Mouse (Mus musculus): ENCODE measurements around the gene Dusp27. TPM values are rescaled to one million over a fixed set of nuclear protein-coding genes. Genes with fewer than 3 reads are reported as not detected.
A peak's percentile ranks its signal among the peaks of the same experiment; 100 is the strongest.

The Dusp27 gene
- polyA plus RNA-seq, 1 experiment from 2014 or later: 32.2 TPM

DNA sequence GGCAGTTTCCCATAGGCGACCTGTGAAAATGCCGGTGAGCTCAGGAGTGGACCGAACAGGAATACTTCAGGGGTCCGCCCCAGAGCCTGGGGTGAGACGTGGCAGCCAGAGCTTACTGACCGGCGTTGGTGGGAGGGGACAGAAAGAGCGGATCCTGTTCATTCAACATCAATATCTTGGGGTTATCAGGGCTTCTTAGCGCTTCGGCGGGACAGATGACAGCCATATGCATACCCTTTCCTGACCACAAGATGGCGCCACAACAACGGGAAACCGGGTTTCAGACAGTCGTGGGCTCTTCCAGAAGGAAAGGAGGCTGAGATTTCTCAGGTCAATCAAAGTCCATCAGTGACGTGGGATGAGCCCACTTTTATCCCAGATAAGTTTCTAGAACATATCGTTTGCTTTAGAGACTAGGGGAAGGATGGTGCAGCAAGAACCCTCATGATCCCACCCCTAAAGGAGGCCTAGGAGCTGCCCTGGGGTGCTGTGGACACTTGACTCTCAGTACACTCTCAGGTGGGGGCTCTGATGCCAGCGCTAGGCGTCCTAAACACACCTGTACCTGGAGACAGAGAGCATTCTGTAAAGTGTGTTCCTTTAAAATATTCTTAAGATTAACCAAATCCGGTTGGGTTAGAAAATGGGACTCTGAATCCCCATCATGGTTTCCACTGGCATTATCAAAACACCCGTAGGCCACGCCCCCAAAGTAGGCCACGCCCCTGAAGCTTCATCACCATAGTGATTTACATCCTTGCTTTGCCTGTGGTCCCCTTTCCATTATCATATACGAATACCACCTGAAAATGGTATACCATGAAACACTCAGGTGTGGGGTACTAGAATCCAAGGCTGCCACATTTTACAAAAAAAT is 33.1 kb upstream of the Dusp27 start:
- Histone ChIP-seq H3K4me3 (ENCODE audit: low read depth, low read length) (0 out of 2 replicates have a peak overlapping the region, but pooled peaks have one; percentile 16), H3K9me3 (replicated peaks; ENCODE audit: control insufficient read depth, low read length) (no peaks in the 10 kb centered on the region), H3K4me1 (ENCODE audit: control insufficient read depth, insufficient read depth, low read length) (no peaks in the 10 kb centered on the region), H3K9ac (ENCODE audit: low read depth, low read length) (no peak overlapping the region), H3K36me3 (ENCODE audit: control insufficient read depth, insufficient read depth, low read length) (no peaks in the 10 kb centered on the region), H3K4me2 (peak overlapping the region; percentile 48), H3K27me3 (ENCODE audit: control insufficient read depth, insufficient read depth, low read length) (peaks cover 20% of the 10 kb centered on the region), H3K27ac (ENCODE audit: low read depth, low read length) (no peak overlapping the region)
- ATAC-seq (replicated peaks; ENCODE audit: insufficient number of reproducible peaks, low FRiP score, low TSS enrichment): no peak
- WGBS (ENCODE audit: insufficient replicate concordance): 15% methylated on average over 24 of the region's 24 CpGs

DNA sequence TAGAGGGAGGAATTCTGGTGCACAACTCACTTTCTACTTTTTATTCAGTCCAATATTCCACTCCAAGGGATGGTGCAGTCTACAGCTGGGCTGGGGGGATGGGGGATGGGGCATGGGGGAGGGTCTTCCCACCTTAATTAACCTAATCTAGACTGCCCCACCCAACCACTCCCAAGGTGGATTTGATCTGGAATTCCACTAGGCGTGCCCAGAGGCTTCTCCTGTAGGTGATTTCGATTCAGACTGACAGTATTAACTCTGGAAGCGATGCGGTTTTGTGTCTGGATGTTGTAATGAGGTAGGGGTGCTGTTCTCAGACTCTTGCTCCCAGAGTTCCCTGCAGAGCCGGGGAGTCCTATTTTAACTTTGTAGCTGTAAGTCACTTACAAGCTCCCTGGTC is 32.4 kb upstream of the Dusp27 start:
- Histone ChIP-seq H3K27ac (ENCODE audit: low read depth, low read length) (no peak overlapping the region), H3K9ac (ENCODE audit: low read depth, low read length) (no peak overlapping the region), H3K4me3 (ENCODE audit: low read depth, low read length) (0 out of 2 replicates have a peak overlapping the region, but pooled peaks have one; percentile 16), H3K36me3 (ENCODE audit: control insufficient read depth, insufficient read depth, low read length) (no peaks in the 10 kb centered on the region), H3K4me1 (ENCODE audit: control insufficient read depth, insufficient read depth, low read length) (no peaks in the 10 kb centered on the region), H3K27me3 (ENCODE audit: control insufficient read depth, insufficient read depth, low read length) (peaks cover 27% of the 10 kb centered on the region), H3K4me2 (peak overlapping the region; percentile 48; the same call in 1 of the 2 replicates), H3K9me3 (replicated peaks; ENCODE audit: control insufficient read depth, low read length) (no peaks in the 10 kb centered on the region)
- WGBS (ENCODE audit: insufficient replicate concordance): 62% methylated on average over 5 of the region's 5 CpGs
- no peak for ATAC-seq (replicated peaks; ENCODE audit: insufficient number of reproducible peaks, low FRiP score, low TSS enrichment)

DNA sequence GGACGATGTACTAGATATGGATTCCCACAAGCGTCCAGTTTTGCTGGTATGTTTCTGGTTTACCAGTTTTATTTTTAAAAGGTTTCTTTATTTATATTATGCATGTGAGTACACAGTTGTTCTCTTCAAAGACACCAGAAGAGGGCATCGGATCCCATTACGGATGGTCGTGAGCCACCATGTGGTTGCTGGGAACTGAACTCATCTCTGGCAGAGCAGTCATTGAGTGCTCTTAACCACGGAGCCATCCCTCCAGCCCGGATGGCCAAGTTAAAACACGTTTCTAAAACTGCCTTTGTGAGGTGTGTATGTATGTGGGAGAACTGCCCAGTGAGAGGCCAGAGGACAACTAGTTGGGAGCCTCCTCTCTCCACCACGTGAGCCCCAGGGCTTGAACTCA is 30.9 kb upstream of the Dusp27 start:
- Histone ChIP-seq H3K27me3 (ENCODE audit: control insufficient read depth, insufficient read depth, low read length) (peaks cover 34% of the 10 kb centered on the region), H3K9me3 (replicated peaks; ENCODE audit: control insufficient read depth, low read length) (no peaks in the 10 kb centered on the region), H3K9ac (ENCODE audit: low read depth, low read length) (no peak overlapping the region), H3K4me2 (no peak overlapping the region), H3K4me1 (ENCODE audit: control insufficient read depth, insufficient read depth, low read length) (no peaks in the 10 kb centered on the region), H3K27ac (ENCODE audit: low read depth, low read length) (no peak overlapping the region), H3K36me3 (ENCODE audit: control insufficient read depth, insufficient read depth, low read length) (no peaks in the 10 kb centered on the region), H3K4me3 (ENCODE audit: low read depth, low read length) (no peak overlapping the region)
- ATAC-seq (replicated peaks; ENCODE audit: insufficient number of reproducible peaks, low FRiP score, low TSS enrichment): no peak
- 56% methylated on average over 9 of the region's 9 CpGs for WGBS (ENCODE audit: insufficient replicate concordance)

DNA sequence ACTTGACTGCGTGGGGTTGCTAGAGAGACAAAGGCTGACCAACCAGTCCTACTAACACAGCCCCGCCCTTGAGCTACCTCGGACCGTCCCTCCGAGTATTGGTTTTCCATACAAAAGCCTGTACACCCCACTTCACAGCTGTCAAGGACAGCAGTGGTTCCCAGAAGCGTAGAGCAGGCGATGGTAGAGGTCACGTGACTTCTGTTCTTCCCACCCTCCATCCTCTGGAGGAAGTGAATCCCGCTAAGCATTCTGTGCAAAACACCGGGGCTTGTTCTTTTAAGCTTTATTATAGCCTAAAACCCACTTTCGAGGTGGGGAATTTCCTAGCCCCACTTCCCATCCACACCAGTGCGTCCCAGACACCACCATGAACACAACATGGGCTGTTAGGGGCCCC is 30.0 kb upstream of the Dusp27 start:
- Histone ChIP-seq H3K36me3 (ENCODE audit: control insufficient read depth, insufficient read depth, low read length) (no peaks in the 10 kb centered on the region), H3K4me1 (ENCODE audit: control insufficient read depth, insufficient read depth, low read length) (no peaks in the 10 kb centered on the region), H3K9me3 (replicated peaks; ENCODE audit: control insufficient read depth, low read length) (no peaks in the 10 kb centered on the region), H3K9ac (ENCODE audit: low read depth, low read length) (no peak overlapping the region), H3K4me2 (no peak overlapping the region), H3K27ac (ENCODE audit: low read depth, low read length) (no peak overlapping the region), H3K27me3 (ENCODE audit: control insufficient read depth, insufficient read depth, low read length) (peaks cover 34% of the 10 kb centered on the region), H3K4me3 (ENCODE audit: low read depth, low read length) (no peak overlapping the region)
- WGBS (ENCODE audit: insufficient replicate concordance): 73% methylated on average over 12 of the region's 12 CpGs
- no peak for ATAC-seq (replicated peaks; ENCODE audit: insufficient number of reproducible peaks, low FRiP score, low TSS enrichment)

DNA sequence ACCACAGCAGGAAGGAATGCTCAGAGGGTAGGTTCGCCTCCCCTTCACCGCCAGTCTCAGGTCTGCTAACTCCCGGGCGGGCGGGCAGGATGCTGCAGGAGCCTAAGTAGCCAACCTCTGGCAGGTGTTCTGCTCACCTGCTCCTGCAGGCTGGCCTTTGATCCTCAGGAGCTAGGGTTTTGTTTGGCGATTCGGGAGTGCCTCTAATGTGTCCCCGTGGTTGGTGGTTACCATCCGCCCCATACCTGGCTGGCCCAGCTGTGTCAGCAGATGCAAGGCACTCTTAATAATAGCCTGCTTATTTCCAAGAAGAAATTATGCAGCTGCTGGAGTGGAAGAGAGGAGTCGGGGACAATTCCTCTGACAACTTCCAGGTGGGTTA is 27.4 kb upstream of the Dusp27 start:
- Histone ChIP-seq H3K27ac (ENCODE audit: low read depth, low read length) (no peak overlapping the region), H3K4me2 (no peak overlapping the region), H3K4me3 (ENCODE audit: low read depth, low read length) (no peak overlapping the region), H3K4me1 (ENCODE audit: control insufficient read depth, insufficient read depth, low read length) (no peaks in the 10 kb centered on the region), H3K9me3 (replicated peaks; ENCODE audit: control insufficient read depth, low read length) (no peaks in the 10 kb centered on the region), H3K27me3 (ENCODE audit: control insufficient read depth, insufficient read depth, low read length) (peaks cover 30% of the 10 kb centered on the region), H3K9ac (ENCODE audit: low read depth, low read length) (no peak overlapping the region), H3K36me3 (ENCODE audit: control insufficient read depth, insufficient read depth, low read length) (no peaks in the 10 kb centered on the region)
- WGBS (ENCODE audit: insufficient replicate concordance): 24% methylated on average over 10 of the region's 10 CpGs
- no peak for ATAC-seq (replicated peaks; ENCODE audit: insufficient number of reproducible peaks, low FRiP score, low TSS enrichment)

DNA sequence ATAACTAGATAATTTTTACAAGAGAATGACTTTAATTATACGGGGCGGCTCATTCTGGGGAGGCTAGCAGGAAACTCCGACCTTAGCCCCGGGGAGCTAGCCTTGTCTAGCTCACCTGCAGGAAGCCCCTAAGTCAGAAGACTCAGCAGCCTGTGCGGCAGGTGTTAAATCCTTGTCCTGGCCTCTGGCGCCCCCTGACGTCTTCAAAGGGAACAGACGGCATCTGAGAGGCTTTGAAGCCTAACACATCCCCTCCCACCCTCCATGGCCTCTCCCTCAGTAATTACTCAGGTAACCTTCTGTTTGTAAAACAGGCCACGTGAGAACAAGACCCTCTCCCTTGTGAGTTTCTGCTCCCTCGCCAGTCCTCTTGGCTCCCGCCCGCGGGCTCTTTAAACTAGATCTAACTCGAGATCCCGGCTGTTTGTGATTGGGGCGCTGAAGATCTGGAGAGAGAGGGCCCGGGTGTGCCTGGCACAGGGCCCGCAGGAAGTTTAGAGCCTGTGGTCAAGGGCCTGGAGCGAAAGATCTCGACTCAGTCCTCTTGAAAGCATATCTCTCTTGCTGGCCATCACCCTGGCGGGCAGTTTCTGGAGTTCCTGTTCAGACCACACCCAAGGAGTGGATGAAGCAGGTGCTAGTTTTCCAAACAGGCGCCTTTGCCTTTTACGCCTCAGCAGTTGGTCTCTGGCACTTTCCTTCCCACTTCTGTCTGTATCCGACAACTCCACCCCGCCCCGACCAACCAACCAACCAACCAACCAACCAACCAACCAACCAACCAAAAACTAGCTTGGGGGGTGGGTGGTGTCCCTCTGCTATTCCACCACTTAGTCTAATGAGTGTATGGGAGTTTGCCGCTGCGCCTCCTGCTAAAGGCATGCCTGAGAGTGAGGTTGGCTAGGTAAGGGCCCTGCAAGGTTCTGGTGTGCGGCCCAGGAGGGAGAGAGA is 26.7 kb upstream of the Dusp27 start:
- Histone ChIP-seq H3K27me3 (ENCODE audit: control insufficient read depth, insufficient read depth, low read length) (peaks cover 23% of the 10 kb centered on the region), H3K4me2 (peak overlapping the region; percentile 52), H3K36me3 (ENCODE audit: control insufficient read depth, insufficient read depth, low read length) (no peaks in the 10 kb centered on the region), H3K9me3 (replicated peaks; ENCODE audit: control insufficient read depth, low read length) (no peaks in the 10 kb centered on the region), H3K4me3 (ENCODE audit: low read depth, low read length) (peak overlapping the region; percentile 30), H3K27ac (ENCODE audit: low read depth, low read length) (no peak overlapping the region), H3K4me1 (ENCODE audit: control insufficient read depth, insufficient read depth, low read length) (no peaks in the 10 kb centered on the region), H3K9ac (ENCODE audit: low read depth, low read length) (no peak overlapping the region)
- ATAC-seq (replicated peaks; ENCODE audit: insufficient number of reproducible peaks, low FRiP score, low TSS enrichment): no peak
- 6% methylated on average over 29 of the region's 29 CpGs for WGBS (ENCODE audit: insufficient replicate concordance)

DNA sequence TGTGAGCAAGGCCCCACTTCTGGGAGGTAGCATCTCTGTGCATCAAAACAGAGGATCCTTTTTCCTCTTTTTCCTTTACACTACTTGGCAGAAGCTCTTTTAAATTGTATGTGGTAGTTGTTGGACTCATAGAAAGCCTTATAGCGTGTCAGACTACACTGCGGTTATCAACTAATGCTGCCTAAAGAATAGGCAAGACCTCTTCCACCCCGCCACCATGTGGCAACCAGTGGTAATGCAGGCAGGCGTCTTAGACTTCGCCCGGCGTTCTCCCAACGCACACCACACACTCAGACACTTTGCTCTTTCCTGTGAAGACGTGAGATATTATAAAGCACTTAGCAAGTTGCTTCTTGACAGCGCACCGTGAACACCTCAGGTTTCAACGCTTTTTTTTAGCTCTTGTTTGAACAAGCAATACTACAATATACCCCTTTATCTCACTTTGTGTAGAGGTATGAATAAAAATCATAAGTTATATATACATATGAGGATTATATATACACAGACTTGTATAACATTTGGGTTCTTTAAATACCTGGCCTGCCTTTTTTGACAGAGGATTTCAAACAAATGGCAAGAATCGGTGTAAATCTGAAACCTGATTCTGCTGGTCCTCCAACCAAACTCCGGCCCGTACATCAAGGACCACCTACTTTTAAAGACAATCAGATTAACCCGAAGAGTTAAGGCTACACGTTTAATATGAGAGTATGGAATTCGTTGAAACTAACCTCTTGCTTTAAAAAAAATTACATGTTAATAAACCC is 25.8 kb upstream of the Dusp27 start:
- Histone ChIP-seq H3K36me3 (ENCODE audit: control insufficient read depth, insufficient read depth, low read length) (no peaks in the 10 kb centered on the region), H3K9ac (ENCODE audit: low read depth, low read length) (no peak overlapping the region), H3K4me1 (ENCODE audit: control insufficient read depth, insufficient read depth, low read length) (no peaks in the 10 kb centered on the region), H3K27ac (ENCODE audit: low read depth, low read length) (no peak overlapping the region), H3K4me3 (ENCODE audit: low read depth, low read length) (no peak overlapping the region), H3K27me3 (ENCODE audit: control insufficient read depth, insufficient read depth, low read length) (peaks cover 20% of the 10 kb centered on the region), H3K9me3 (replicated peaks; ENCODE audit: control insufficient read depth, low read length) (no peaks in the 10 kb centered on the region), H3K4me2 (peak overlapping the region; percentile 47; the same call in 1 of the 2 replicates)
- no peak; the same call in 1 of the 2 replicates for ATAC-seq (replicated peaks; ENCODE audit: insufficient number of reproducible peaks, low FRiP score, low TSS enrichment)
- WGBS (ENCODE audit: insufficient replicate concordance): 13% methylated on average over 18 of the region's 18 CpGs

DNA sequence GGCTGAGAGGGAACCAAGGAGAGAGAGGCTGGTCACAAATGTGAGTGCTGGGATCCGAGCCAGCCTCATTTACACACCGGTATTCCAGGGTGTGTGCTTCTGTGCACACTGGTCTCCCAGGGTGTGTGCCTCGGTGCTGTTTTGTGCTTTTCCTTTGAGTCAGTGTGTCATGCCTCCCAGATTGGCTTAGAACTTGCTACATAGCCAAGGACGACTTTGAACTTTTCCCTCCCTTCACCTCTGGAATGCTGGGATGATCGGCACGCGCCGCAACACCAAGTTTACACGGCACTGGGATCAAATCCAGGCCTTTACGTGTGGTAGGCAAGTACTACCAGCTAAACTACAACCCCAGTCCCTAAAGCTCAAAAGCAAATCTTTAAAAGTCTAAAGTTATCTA is 24.3 kb upstream of the Dusp27 start:
- ATAC-seq (replicated peaks; ENCODE audit: insufficient number of reproducible peaks, low FRiP score, low TSS enrichment): no peak
- no peak overlapping the region for H3K27ac ChIP-seq (ENCODE audit: low read depth, low read length)
- WGBS (ENCODE audit: insufficient replicate concordance): 74% methylated on average over 10 of the region's 10 CpGs
- H3K36me3 ChIP-seq (ENCODE audit: control insufficient read depth, insufficient read depth, low read length): no peaks in the 10 kb centered on the region
- no peak overlapping the region for H3K9ac ChIP-seq (ENCODE audit: low read depth, low read length)
- peaks cover 6% of the 10 kb centered on the region; the same call in 1 of the 2 replicates for H3K4me1 ChIP-seq (ENCODE audit: control insufficient read depth, insufficient read depth, low read length)
- H3K27me3 ChIP-seq (ENCODE audit: control insufficient read depth, insufficient read depth, low read length): peaks cover 15% of the 10 kb centered on the region
- H3K9me3 ChIP-seq (replicated peaks; ENCODE audit: control insufficient read depth, low read length): no peaks in the 10 kb centered on the region
- no peak overlapping the region for H3K4me2 ChIP-seq
- no peak overlapping the region for H3K4me3 ChIP-seq (ENCODE audit: low read depth, low read length)

Measured in heart, embryonic 11.5 days (tissue).